Mouse (Mus musculus): ENCODE measurements around the gene Vmn1r73. TPM values are rescaled to one million over a fixed set of nuclear protein-coding genes. Genes with fewer than 3 reads are reported as not detected.

Vmn1r73 gene
- not detected for total RNA-seq (2021)
- long read RNA-seq, experiment 1: 0 reads
- long read RNA-seq, experiment 2: 0 reads

DNA sequence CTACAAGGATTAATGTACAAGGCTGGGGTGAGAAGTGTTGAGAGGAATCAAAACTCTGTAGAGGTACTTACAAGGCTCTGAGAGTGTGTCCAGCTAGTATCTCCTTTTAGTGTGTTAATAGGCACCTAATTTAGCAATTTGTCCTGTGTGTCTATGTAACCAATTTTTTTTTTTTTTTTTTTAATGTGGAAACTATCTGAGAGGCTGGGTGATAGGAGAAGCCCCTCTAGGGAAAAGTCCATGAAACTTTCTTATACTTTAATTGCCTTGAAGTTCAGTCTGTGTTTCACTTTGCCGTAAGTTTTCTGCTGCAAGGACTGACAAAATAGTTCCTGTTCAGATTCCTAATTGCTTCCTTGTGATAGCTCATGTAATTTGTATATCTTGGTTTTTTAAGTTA, at the start of gene Vmn1r73:
Gene Vmn1r73, plus strand, starts transcription at position 301 of the 400 bp plus-strand sequence.
- no peak for DNase-seq

Other genes with a start within 250 kb of the Vmn1r73 start
- not detected for gene Zscan4-ps2, start 216.0 kb upstream of the Vmn1r73 start, total RNA-seq (2021)
- not detected for gene Zscan4-ps3, start 121.0 kb upstream of the Vmn1r73 start, total RNA-seq (2021)
- not detected for gene Vmn1r72, start 50.1 kb upstream of the Vmn1r73 start, total RNA-seq (2021)
- not detected for gene Vmn1r74, start 103.7 kb downstream of the Vmn1r73 start, total RNA-seq (2021)
- gene Vmn1r75, start 144.4 kb downstream of the Vmn1r73 start, total RNA-seq (2021): not detected
- gene Vmn1r76, start 207.9 kb downstream of the Vmn1r73 start, total RNA-seq (2021): not detected

Measured in gastrocnemius, postnatal 25 days (tissue).